Mouse (Mus musculus) MEL-GATA-1-ER (cell line): Measurements from ENCODE around the gene Denr.

Source experiments
- DNase-seq: peaks from one replicate; pipeline ENCODE4 v3.0.0-alpha.2; 2012; ENCODE audit warnings: low read depth; ENCODE audit errors: extremely low read depth

The Denr gene

GRCm38 (mm10) chr5:123906146-123906975, 614 bp upstream of the Denr start:
- DNase-seq: no peak

- peak; percentile 23 for DNase-seq
Measured at GRCm38 (mm10) chr5:123907631-123907977, 629 bp downstream of the Denr start.

- no peak for DNase-seq
Measured at GRCm38 (mm10) chr5:123914852-123915251, 7.9 kb downstream of the Denr start.

- DNase-seq: no peak
Measured at GRCm38 (mm10) chr5:123922112-123922511, 15.1 kb downstream of the Denr start.

- DNase-seq: no peak
Measured at GRCm38 (mm10) chr5:123927118-123927517, 20.1 kb downstream of the Denr start, which contains the start of gene Gm43518. Gene Gm43518, plus strand, starts transcription at chr5:123927418.

GRCm38 (mm10) chr5:123930508-123930989, 23.6 kb downstream of the Denr start, which contains the start of gene Ccdc62:
Gene Ccdc62, plus strand, starts transcription at chr5:123930679.
- DNase-seq: peak; percentile 88

- no peak for DNase-seq
Measured at GRCm38 (mm10) chr5:123931131-123931530, 24.2 kb downstream of the Denr start.

GRCm38 (mm10) chr5:123932927-123933326, 26.0 kb downstream of the Denr start:
- no peak for DNase-seq

GRCm38 (mm10) chr5:123933556-123933955, 26.6 kb downstream of the Denr start:
- peak; percentile 86 for DNase-seq

- peak; percentile 91 for DNase-seq
Measured at GRCm38 (mm10) chr5:123933957-123934591, 27.1 kb downstream of the Denr start.

GRCm38 (mm10) chr5:123935931-123936330, 29.0 kb downstream of the Denr start:
- no peak for DNase-seq

GRCm38 (mm10) chr5:123938479-123938878, 31.5 kb downstream of the Denr start:
- no peak for DNase-seq

GRCm38 (mm10) chr5:123946546-123946945, 39.6 kb downstream of the Denr start:
- DNase-seq: no peak

- peak; percentile 50 for DNase-seq
Measured at GRCm38 (mm10) chr5:123947041-123947761, 40.2 kb downstream of the Denr start.

- DNase-seq: no peak
Measured at GRCm38 (mm10) chr5:123952365-123953045, 45.5 kb downstream of the Denr start.

GRCm38 (mm10) chr5:123957213-123957612, 50.2 kb downstream of the Denr start:
- DNase-seq: no peak

- no peak for DNase-seq
Measured at GRCm38 (mm10) chr5:123959018-123959417, 52.0 kb downstream of the Denr start.

- DNase-seq: no peak
Measured at GRCm38 (mm10) chr5:123960129-123960528, 53.2 kb downstream of the Denr start.

GRCm38 (mm10) chr5:123961046-123961445, 54.1 kb downstream of the Denr start:
- no peak for DNase-seq

- no peak for DNase-seq
Measured at GRCm38 (mm10) chr5:123964208-123964607, 57.2 kb downstream of the Denr start.

GRCm38 (mm10) chr5:123966759-123967158, 59.8 kb downstream of the Denr start:
- no peak for DNase-seq
